Mouse (Mus musculus) liver, embryonic 12.5 days (tissue): ENCODE results near the gene Cybc1. TPM values are rescaled to one million over a fixed set of nuclear protein-coding genes. Genes with fewer than 3 reads are reported as not detected.

Source experiments
- polyA plus RNA-seq: library from polyadenylated mRNA; unstranded; fragments of >200 nt; fragmentation: Nextera tagmentation; extraction: Ambion mirVana; gene quantifications from 2 replicates; pipeline ENCODE4 v1.2.1, GENCODE M21; 2016

The Cybc1 gene
- polyA plus RNA-seq, 1 experiment from 2014 or later: 25.2 TPM

Other genes starting within 250 kb of the Cybc1 start
- 58.4 and 61.1 TPM in 2 replicates for gene Csnk1d, start 238.0 kb downstream of the Cybc1 start, polyA plus RNA-seq
- gene Cd7, start 189.9 kb downstream of the Cybc1 start, polyA plus RNA-seq: 0.33 and 0.54 TPM in 2 replicates
- gene Sectm1b, start 165.8 kb downstream of the Cybc1 start, polyA plus RNA-seq: 0.14 TPM in 1 of 2 replicates, not detected in the other
- gene Sectm1a, start 148.1 kb downstream of the Cybc1 start, polyA plus RNA-seq: 0.37 and 0.43 TPM in 2 replicates
- gene Tex19.2, start 110.6 kb downstream of the Cybc1 start, polyA plus RNA-seq: 0.17 and 0.20 TPM in 2 replicates
- gene Tex19.1, start 83.2 kb downstream of the Cybc1 start, polyA plus RNA-seq: 0.31 and 0.44 TPM in 2 replicates
- gene Uts2r, start 69.1 kb downstream of the Cybc1 start, polyA plus RNA-seq: not detected in 2 replicates
- gene Hexdc, start 24.9 kb downstream of the Cybc1 start, polyA plus RNA-seq: 3.5 and 3.7 TPM in 2 replicates
- gene Ogfod3, start 24.6 kb downstream of the Cybc1 start, polyA plus RNA-seq: 16.7 and 17.0 TPM in 2 replicates
- 120 and 121 TPM in 2 replicates for gene Narf, start 7.9 kb upstream of the Cybc1 start, polyA plus RNA-seq
- gene Foxk2, start 30.7 kb upstream of the Cybc1 start, polyA plus RNA-seq: 6.2 and 6.5 TPM in 2 replicates
- 29.4 and 31.1 TPM in 2 replicates for gene Wdr45b, start 125.1 kb upstream of the Cybc1 start, polyA plus RNA-seq
- gene Rab40b, start 158.9 kb upstream of the Cybc1 start, polyA plus RNA-seq: 0.63 and 0.87 TPM in 2 replicates
- 20.5 and 21.6 TPM in 2 replicates for gene Fn3krp, start 192.1 kb upstream of the Cybc1 start, polyA plus RNA-seq
- 28.1 and 31.4 TPM in 2 replicates for gene Fn3k, start 205.6 kb upstream of the Cybc1 start, polyA plus RNA-seq
- gene Tbcd, start 222.6 kb upstream of the Cybc1 start, polyA plus RNA-seq: 30.1 and 30.2 TPM in 2 replicates